Mouse (Mus musculus): ENCODE data around the gene Dyrk1a.

Dyrk1a gene

GRCm38 (mm10) chr16:94590214-94590613 is 20.4 kb downstream of the Dyrk1a start:
- in situ Hi-C loops (cut with MseI, MboI) = no loop called here

- in situ Hi-C loops (cut with MseI, MboI) = no loop called here
Observed at GRCm38 (mm10) chr16:94590977-94591376, 21.2 kb downstream of the Dyrk1a start.

GRCm38 (mm10) chr16:94591536-94591935 is 21.7 kb downstream of the Dyrk1a start:
- in situ Hi-C loops (cut with MseI, MboI) = no loop called here

GRCm38 (mm10) chr16:94596633-94597032 is 26.8 kb downstream of the Dyrk1a start:
- in situ Hi-C loops (cut with MseI, MboI) = no loop called here

GRCm38 (mm10) chr16:94597640-94598039 is 27.8 kb downstream of the Dyrk1a start:
- in situ Hi-C loops (cut with MseI, MboI) = no loop called here

GRCm38 (mm10) chr16:94599977-94600724 is 30.3 kb downstream of the Dyrk1a start:
- in situ Hi-C loops (cut with MseI, MboI) = no loop called here

GRCm38 (mm10) chr16:94601089-94601488 is 31.3 kb downstream of the Dyrk1a start:
- in situ Hi-C loops (cut with MseI, MboI) = no loop called here

- in situ Hi-C loops (cut with MseI, MboI) = no loop called here
Observed at GRCm38 (mm10) chr16:94601540-94601953, 31.7 kb downstream of the Dyrk1a start.

GRCm38 (mm10) chr16:94602188-94602587 is 32.4 kb downstream of the Dyrk1a start:
- in situ Hi-C loops (cut with MseI, MboI) = no loop called here

GRCm38 (mm10) chr16:94602730-94603129 is 32.9 kb downstream of the Dyrk1a start:
- in situ Hi-C loops (cut with MseI, MboI) = no loop called here

GRCm38 (mm10) chr16:94606169-94606568 is 36.4 kb downstream of the Dyrk1a start:
- in situ Hi-C loops (cut with MseI, MboI) = no loop called here

- in situ Hi-C loops (cut with MseI, MboI) = no loop called here
Observed at GRCm38 (mm10) chr16:94607468-94607867, 37.7 kb downstream of the Dyrk1a start.

- in situ Hi-C loops (cut with MseI, MboI) = no loop called here
Observed at GRCm38 (mm10) chr16:94608706-94609594, 39.1 kb downstream of the Dyrk1a start.

- in situ Hi-C loops (cut with MseI, MboI) = no loop called here
Observed at GRCm38 (mm10) chr16:94612573-94612972, 42.8 kb downstream of the Dyrk1a start.

- in situ Hi-C loops (cut with MseI, MboI) = no loop called here
Observed at GRCm38 (mm10) chr16:94617255-94617654, 47.4 kb downstream of the Dyrk1a start.

GRCm38 (mm10) chr16:94618543-94618942 is 48.7 kb downstream of the Dyrk1a start:
- in situ Hi-C loops (cut with MseI, MboI) = no loop called here

GRCm38 (mm10) chr16:94619301-94619700 is 49.5 kb downstream of the Dyrk1a start:
- in situ Hi-C loops (cut with MseI, MboI) = no loop called here

GRCm38 (mm10) chr16:94624871-94625270 is 55.1 kb downstream of the Dyrk1a start:
- in situ Hi-C loops (cut with MseI, MboI) = no loop called here

GRCm38 (mm10) chr16:94625639-94626038 is 55.8 kb downstream of the Dyrk1a start:
- in situ Hi-C loops (cut with MseI, MboI) = no loop called here

GRCm38 (mm10) chr16:94627736-94628135 is 57.9 kb downstream of the Dyrk1a start:
- in situ Hi-C loops (cut with MseI, MboI) = no loop called here

GRCm38 (mm10) chr16:94628976-94629729 is 59.3 kb downstream of the Dyrk1a start:
- in situ Hi-C loops (cut with MseI, MboI) = no loop called here

GRCm38 (mm10) chr16:94631984-94632383 is 62.2 kb downstream of the Dyrk1a start:
- in situ Hi-C loops (cut with MseI, MboI) = no loop called here
